Mouse (Mus musculus) kidney, adult 2 months (tissue): ENCODE measurements around the gene Psmb10.

ENCODE experiments used
- CTCF ChIP-seq: fragments of 200-500 bp; conservative IDR thresholded peaks from 2 replicates; pipeline ENCODE4 v1.5.1; 2011; ENCODE audit warnings: low read depth, mild to moderate bottlenecking, control low read depth, low read length, moderate library complexity, mixed read lengths; ENCODE audit not compliant: insufficient read depth, insufficient read length
- POLR2A ChIP-seq: fragments of 200-500 bp; IDR thresholded peaks from one replicate; pipeline ENCODE4 v1.6.1; 2011; ENCODE audit warnings: low read depth, low read length, control low read depth

DNA sequence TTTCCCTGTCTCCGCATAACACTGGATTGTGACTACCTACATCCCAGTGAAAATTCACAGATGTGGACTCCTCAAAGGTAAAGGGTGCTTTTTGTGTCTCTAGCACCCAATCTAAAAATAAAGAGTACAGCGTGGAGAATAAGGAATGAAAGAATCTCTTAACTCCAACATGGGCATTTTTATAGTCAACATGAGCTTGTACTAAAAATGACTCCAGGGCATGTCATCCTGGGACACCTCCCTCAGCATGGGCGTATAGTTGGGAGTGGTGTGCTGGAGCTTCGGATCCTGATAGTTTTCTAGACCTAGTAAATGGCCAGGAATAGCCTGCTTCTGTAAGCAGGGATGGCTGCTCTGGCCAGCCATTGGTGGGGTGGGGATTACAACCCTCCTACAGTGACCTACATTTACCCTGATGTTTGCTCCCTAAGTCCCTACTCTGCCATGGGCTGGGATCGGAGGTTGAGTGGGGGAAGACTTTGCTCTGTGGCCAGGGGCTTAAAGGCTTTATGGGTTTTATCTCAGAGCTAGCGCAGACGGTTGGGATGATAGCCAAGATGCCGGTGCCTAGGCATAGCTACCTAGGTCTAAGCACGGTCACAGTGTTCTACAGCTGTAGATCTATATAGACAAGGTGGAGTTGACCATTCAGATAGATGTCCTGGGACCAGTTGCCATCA lies 40.3 kb downstream of the Psmb10 start:
- no peak for TF ChIP-seq CTCF
- TF ChIP-seq POLR2A = no peak
